Mouse (Mus musculus): ENCODE measurements at regions not wholly inside any gene's neighbourhood (a gene's known extent, or its start where the extent isn't known, plus 50 kb on each side); places are given as distances from the start of the nearest gene placed in this dataset.

DNA sequence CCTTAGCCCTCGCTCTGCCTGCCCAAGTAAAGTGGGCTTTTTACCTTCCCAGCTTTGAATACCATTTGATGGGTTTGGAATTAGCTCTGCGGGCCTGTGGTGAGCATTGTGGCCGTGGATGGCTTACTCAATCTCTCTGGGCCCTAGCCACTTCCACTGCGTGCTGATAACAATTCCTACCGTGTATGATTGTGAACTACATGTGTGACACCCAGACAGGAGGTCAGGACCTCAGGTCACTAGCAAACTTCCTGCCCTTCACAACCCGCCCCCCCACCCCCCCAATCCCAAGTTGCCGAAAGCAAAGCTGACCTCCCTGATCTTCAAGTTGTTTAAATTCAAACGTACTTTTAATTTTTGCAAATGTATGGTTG, 231.9 kb downstream of the 4933412E24Rik start:
- no peak for DNase-seq

DNA sequence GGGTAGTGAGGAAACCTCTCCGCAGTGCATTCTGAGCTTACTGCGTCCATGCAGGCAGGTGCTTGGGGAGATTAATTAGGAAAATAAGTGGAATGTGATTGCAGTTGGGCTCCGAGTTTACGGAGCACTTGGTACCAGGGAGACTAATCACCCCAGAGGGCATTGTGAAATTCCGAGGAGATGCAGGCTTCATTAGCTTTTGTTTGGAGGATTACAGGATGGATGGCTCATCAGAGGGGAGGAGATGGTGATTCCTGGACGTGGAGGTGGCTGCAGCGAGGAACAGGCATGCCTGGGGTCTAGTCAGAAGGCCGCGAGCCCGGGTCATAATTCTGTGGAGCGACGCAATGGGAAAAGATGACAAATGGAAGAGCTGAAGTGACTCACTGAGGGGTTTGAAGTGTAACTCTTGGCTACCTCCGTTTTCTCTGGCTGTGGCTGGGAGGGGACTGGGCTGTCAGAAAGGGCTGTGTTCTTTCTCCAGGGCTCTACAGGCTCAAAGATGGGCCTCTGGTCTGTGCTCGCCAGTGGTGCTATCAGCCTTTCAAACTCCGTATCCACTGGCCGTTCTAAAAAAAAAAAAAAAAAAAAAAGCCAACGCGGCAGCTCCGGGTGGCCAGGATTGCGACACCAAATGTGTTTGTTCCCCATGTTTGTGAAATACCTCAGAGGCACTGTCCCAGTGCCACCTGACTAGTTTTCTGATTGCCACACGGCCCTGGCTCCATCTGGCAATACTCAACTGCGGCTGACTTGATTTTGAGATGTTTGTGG, 232.4 kb downstream of the 4933412E24Rik start:
- no peak for DNase-seq

- no peak for DNase-seq
Measured at GRCm38 (mm10) chr15:59783393-59783781, 233.0 kb downstream of the 4933412E24Rik start.

DNA sequence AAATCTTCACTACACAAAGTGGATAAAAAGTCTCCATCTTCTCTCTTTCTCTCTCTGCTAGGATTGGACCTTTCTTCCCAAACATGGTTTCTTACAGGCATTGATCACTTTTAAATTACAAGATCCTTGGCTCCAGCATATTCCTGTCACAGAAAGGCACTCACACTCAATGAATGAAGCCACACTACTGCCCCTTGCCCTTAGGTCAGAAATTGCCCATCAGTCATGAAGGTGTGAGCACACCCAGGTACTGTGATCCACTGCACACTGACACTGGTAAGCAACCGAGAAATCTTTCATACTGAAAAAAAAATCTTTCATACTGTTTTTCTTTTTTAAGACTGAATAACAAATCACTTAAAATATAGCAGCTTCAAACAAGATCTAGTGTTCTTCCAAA, 235.9 kb downstream of the 4933412E24Rik start:
- no peak for DNase-seq

DNA sequence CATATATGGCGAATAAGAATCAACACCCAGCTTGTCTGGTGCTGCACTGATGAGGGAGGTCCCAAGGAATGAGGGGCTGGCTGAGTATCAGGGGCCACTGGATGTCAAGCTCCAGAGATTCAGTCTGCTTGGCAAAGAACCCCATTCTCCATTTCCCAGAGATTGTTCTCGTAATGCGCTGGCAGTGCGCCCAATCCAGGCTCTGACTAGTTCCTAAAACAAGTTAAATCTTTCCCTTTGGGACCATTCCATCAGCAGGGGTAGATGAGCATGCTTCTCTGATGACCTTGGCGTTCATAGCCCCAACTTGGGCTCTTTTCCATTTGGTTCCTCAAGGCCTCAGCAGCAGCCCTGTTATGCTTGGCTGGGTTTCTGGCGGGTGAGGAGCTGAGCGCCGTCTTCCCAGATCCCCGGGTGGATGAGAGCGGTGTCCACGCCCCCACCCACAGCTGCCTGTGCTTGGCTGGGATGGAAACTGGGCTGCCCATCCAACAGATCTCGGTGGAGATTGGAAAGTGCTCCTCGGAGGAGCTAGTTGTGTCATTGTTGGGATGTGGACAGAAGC, 239.0 kb downstream of the 4933412E24Rik start:
- peak; percentile 23 for DNase-seq

- DNase-seq = no peak
Measured at GRCm38 (mm10) chr15:59775781-59776180, 240.6 kb downstream of the 4933412E24Rik start.

GRCm38 (mm10) chr15:59773983-59774382, 242.4 kb downstream of the 4933412E24Rik start:
- no peak for DNase-seq

DNA sequence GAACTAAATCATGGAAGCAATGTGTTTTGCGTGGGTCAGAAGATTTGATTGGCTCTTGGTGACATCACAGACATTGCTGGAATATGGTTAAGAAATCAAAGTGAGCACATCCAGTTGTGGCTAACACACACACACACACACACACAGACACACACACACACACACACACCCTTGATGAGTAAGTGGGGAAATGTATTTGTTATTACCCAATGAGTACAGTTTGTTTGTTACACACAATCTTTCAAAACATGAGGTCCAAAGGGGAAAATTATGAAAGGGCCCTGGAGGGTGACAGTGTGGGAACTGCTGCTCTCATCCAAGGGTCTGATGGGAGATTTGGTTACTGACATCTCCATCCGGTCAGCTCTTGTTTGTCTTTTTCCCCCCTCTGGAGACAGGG, 243.8 kb downstream of the 4933412E24Rik start:
- DNase-seq = no peak

DNA sequence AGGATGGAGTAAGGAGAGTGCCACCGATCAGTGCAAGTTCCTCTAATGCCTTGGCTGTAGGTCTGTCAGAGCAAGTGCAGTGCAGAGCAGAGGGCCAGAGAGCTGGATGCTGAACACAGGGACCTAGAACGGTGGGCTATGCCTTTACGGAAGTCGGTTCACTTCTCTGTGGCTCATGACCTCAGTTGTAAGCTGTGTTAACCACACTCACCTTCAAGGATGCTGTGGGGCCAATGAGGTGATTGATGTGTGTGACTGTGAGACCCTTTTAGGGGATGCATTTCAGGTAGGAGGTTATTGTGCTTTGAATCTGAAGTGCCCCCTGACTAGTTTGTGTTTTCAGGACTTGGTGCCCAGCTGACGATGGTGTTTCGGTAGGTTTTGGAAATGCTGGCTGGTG, 254.4 kb downstream of the 4933412E24Rik start:
- no peak for DNase-seq

GRCm38 (mm10) chr15:59760490-59760889, 255.9 kb downstream of the 4933412E24Rik start:
- DNase-seq = no peak

DNA sequence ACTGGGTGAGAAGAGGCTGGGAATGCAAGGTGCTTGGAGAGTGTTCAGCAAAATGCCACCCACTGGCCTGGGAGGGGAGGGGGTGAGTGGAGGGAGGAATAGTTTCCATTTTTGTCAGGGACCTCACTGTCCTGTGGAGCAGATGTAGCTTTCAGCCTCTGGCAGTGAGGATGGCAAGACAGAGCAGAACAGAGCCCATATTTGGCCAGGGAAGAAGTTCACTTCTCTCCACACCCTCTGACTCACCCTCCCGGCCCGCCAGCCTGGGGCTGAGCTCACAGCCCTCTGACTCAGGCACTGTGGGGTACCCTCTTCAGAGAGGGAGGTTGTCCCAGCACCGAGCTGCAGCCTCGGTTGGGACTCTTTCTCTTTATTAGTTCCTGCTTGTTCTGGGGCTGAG, 256.8 kb downstream of the 4933412E24Rik start:
- no peak for DNase-seq

GRCm38 (mm10) chr15:59758971-59759370, 257.4 kb downstream of the 4933412E24Rik start:
- no peak for DNase-seq

DNA sequence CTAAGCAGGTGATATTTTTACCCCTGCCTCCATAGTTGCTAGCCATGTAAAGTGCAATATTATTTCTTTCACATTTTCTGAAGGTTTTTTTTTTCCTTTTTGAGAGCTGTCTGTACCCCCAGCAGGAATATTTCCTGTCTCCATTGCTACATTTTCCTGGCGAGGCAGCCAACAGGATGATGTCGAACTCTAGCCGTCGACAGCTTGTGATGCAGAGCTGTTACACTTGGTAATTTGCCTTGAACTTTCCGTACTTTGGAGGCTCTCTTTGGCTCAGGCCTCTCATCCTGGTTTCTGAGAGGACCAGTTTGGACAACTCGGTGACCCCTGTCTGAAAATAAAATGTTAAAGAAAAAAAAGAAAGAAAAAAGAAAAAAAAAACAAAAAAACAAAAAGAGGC, 260.3 kb downstream of the 4933412E24Rik start:
- no peak for DNase-seq

DNA sequence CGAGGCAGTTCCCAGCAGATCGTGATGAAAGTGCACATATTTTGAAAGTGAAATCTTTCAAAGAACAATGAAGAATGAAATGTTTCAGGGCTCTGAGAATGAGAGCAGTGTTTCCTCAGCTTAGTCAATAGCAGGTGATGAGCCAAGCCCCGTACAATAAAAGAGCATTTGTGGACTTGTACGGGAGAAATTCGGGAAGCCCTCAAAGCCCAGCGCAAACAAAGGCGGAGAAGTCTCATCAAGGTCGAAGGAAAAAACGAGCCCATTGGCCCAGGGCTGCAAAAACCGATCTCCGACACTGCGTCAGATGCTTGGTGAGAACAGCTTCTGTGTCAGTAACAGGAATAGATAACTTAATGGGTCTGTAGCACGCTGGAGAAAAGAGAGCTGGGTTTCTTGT, 261.5 kb downstream of the 4933412E24Rik start:
- DNase-seq = no peak

DNA sequence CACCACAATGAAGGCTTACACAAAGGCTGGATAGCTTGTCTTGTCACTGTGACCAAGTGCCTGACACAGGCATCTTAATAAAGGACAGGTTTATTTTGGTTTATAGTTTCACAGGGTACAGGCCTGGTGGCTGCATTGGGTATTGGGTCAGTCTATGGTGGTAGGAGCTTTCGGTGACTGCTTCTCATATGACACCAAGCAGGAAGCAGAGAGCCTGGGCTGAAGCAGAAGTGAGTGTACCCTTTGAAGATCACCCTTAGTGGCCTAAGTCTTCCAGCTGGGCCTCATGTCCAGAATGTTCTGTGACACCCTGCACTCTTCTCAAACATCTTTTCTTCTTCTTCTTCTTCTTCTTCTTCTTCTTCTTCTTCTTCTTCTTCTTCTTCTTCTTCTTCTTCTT, 264.1 kb downstream of the 4933412E24Rik start:
- no peak for DNase-seq

GRCm38 (mm10) chr15:59746290-59746689, 270.1 kb downstream of the 4933412E24Rik start:
- DNase-seq = no peak

DNA sequence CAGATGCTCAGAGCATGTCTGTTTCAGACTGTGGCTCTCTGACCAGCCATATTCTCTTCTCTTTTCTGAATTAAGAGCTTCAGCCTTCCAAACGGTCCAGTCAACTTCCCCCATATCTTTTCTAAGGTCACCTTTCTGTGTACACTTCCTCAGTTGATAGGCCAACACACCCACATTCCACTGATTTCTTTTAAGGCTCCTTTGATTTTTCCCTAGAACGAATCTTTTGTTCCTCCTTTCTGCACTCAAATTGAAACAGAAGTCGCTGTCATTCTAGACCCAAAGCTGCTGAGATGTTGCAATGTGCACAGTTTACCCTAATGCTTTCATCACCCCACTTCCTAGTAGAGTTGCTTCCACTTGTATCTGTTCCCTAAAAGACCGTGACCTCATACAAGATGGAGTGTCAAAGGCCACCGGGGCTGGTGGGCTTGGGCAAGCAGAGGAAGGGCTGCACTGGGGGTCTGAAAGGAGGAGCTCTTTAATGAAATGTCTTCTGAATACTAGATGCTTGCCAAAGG, 271.9 kb downstream of the 4933412E24Rik start:
- DNase-seq = no peak

- DNase-seq = no peak
Measured at GRCm38 (mm10) chr15:59739197-59739596, 277.2 kb downstream of the 4933412E24Rik start.

DNA sequence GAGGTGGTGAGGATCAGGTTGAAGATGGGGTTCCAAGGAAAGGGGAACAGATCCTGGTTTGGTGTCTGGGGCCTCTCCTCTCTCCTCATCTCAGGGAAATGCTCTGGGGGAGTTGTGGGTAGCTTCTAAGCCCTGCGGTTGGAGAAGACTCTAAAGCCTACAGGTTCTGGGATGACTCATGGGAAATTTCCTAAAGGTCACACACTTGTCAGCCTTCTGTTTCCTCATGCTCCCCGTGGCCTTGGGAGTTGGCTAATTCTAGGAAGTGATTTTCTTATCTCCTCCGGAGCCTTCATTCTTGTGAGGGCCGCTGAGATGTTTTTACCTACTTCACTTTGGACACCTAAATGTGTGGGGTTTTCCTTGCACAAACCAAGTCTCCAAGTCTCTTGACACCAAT, 279.2 kb downstream of the 4933412E24Rik start:
- DNase-seq = no peak

- DNase-seq = no peak
Measured at GRCm38 (mm10) chr15:59734376-59734775, 282.0 kb downstream of the 4933412E24Rik start.

DNA sequence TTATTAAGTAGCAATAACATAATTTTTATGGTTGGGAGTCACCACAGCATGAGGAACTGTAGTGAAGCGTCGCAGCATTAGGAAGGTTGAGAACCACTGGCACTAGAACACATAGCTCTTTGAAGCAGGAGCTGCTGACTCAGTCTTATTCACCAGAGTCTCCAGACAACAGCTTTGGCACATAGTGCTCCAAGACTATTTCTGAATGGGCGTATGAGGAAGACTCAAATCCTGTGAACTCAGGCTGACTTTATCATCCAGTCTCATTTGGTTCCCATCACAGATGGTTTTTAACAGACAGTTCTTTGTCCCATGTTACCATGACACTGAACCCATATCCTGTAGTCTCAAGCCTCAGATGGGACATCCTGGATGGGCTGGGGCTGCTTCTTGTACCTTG, 282.5 kb downstream of the 4933412E24Rik start:
- DNase-seq = no peak

GRCm38 (mm10) chr15:59733031-59733810, 283.2 kb downstream of the 4933412E24Rik start:
- no peak for DNase-seq

DNA sequence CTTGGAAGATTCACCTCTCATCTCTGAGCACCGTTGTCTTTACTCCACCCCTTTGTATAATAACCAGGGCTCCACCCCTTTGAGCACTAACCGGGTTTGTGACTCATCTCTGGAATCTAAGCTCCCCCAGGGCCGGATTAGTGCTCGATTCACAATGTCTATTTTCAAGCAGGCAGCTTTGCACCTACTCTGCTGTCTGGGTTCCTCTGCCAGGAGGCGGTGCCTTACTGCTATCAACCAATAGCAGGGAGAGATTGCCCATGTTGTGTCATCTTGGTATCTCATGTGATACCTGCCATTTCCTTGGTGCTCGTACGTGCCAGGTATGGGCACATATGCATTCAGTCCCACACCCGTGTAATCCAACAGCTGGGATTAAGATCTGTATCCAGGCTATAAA, 285.3 kb downstream of the 4933412E24Rik start:
- DNase-seq = no peak

Measured in cerebellum, adult 9-11 months (tissue).